Mouse (Mus musculus): ENCODE results near the gene Slc25a10. TPM values are rescaled to one million over a fixed set of nuclear protein-coding genes. Genes with fewer than 3 reads are reported as not detected.
A peak's percentile ranks its signal among the peaks of the same experiment; 100 is the strongest.

The Slc25a10 gene
- polyA plus RNA-seq, 1 experiment, result 22.4 TPM

DNA sequence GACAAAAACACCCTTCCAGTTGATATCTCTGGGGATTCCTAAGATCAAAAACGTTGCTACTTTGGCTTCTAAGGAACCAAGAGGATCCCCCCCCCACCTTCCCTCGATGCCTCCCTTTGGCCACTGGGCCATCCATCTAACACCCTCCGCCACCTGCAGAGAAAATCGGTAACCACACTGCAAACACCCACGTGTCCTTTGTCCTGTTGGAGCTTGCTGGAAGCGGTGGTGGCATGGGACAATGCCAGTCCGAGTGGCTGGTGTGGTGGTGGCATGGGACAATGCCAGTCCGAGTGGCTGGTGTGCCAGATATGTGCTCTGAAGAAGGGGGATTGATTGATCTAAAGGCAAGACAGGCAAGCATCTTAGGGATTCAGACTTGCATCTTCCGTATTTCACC lies 40.0 kb downstream of the Slc25a10 start:
- Histone ChIP-seq H3K27ac (ENCODE audit: insufficient read depth, low read length) (no peak overlapping the region), H3K4me3 (ENCODE audit: insufficient read depth, low read length) (no peak overlapping the region), H3K4me1 (ENCODE audit: control insufficient read depth, insufficient read depth, low read length) (no peaks in the 10 kb centered on the region)
- TF ChIP-seq CTCF (IDR thresholded peaks at IDR 0.05; ENCODE audit: borderline replicate concordance, insufficient read depth, low read length) (no peak), POLR2A (IDR thresholded peaks at IDR 0.05; ENCODE audit: low read depth, low read length) (no peak)

DNA sequence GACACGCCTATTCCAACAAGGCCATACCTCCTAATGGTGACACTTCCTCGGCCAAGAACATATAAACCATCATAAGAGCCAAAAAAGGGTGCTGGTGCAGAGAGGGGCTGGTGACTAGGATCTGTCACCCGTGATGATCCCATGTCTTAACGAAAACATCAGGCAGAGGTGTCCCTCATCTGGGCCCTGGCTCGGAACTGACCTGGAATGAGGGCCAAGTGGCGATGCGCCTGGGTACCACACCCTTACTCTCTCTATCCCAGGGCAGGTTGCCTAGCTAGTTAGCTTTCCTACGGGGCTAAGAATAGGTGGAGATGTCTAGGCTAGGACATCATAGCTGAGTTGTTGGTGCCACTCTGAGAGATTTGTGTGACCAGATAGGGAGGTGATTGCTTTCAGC lies 42.5 kb downstream of the Slc25a10 start:
- TF ChIP-seq POLR2A (IDR thresholded peaks at IDR 0.05; ENCODE audit: low read depth, low read length) (no peak), CTCF (IDR thresholded peaks at IDR 0.05; ENCODE audit: borderline replicate concordance, insufficient read depth, low read length) (no peak)
- H3K27ac ChIP-seq (ENCODE audit: insufficient read depth, low read length), result no peak overlapping the region
- H3K4me1 ChIP-seq (ENCODE audit: control insufficient read depth, insufficient read depth, low read length), result no peaks in the 10 kb centered on the region
- H3K4me3 ChIP-seq (ENCODE audit: insufficient read depth, low read length), result no peak overlapping the region

DNA sequence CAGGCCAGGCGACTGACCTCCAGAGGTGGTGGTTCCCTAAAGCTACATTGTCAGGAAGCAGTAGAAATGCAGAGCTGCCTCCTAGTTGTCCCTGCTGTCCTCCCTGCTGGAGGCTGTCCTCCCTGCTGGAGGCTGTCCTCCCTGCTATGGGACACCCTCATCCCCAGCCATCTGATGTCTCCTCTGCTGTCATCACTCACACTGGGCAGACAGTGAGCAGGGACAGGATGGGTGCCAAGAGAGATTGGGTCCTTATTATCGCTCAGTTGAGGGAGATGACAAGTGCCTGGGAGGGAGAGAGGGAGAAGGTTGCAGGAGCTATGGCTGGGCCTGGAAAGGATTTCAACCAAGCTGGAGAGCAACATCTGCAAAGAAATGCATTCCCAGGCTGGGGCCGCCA lies 43.5 kb downstream of the Slc25a10 start:
- TF ChIP-seq POLR2A (IDR thresholded peaks at IDR 0.05; ENCODE audit: low read depth, low read length) (no peak), CTCF (IDR thresholded peaks at IDR 0.05; ENCODE audit: borderline replicate concordance, insufficient read depth, low read length) (no peak)
- Histone ChIP-seq H3K4me1 (ENCODE audit: control insufficient read depth, insufficient read depth, low read length) (no peaks in the 10 kb centered on the region), H3K27ac (ENCODE audit: insufficient read depth, low read length) (no peak overlapping the region), H3K4me3 (ENCODE audit: insufficient read depth, low read length) (no peak overlapping the region)

DNA sequence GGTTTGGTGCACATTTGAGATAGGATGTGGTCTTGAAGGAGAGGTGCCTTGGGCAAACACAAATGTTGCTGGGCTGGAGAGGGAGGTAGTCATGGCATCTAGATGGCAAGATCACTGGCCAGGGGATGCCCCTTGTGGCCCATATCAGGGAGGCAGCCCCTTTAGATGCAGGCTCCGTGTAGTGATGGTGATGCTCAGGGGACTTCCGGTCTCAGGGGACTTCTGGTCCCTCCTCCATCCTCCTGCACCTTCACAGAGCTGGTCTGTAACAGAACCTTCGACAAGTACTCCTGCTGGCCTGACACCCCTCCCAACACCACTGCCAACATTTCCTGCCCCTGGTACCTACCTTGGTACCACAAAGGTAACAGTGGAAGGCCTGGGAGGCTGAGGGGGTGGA lies 44.2 kb downstream of the Slc25a10 start:
- Histone ChIP-seq H3K4me3 (ENCODE audit: insufficient read depth, low read length) (no peak overlapping the region), H3K4me1 (ENCODE audit: control insufficient read depth, insufficient read depth, low read length) (no peaks in the 10 kb centered on the region), H3K27ac (ENCODE audit: insufficient read depth, low read length) (no peak overlapping the region)
- TF ChIP-seq POLR2A (IDR thresholded peaks at IDR 0.05; ENCODE audit: low read depth, low read length), result no peak
- no peak for TF ChIP-seq CTCF (IDR thresholded peaks at IDR 0.05; ENCODE audit: borderline replicate concordance, insufficient read depth, low read length)

DNA sequence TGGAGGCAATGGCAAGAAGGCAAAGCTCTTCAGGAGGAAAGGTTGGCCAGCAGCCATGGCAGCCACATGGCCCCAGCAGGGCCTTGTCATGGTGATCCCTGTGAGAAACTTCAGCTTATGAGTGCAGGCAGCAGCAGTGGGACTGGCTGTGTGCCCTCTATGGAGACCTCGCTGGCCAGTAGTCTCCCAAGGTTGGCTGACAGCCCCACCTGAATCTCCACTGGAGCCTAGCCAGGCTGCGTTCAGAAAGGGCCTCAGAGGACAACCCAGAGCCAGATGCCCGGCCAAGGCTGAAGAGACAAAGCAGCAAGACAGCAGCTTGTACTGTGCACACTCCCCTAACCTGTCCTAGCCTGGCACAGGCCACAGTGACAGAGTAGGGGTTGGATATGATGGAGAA lies 46.8 kb downstream of the Slc25a10 start:
- Histone ChIP-seq H3K4me1 (ENCODE audit: control insufficient read depth, insufficient read depth, low read length) (no peaks in the 10 kb centered on the region), H3K27ac (ENCODE audit: insufficient read depth, low read length) (no peak overlapping the region), H3K4me3 (ENCODE audit: insufficient read depth, low read length) (no peak overlapping the region)
- TF ChIP-seq POLR2A (IDR thresholded peaks at IDR 0.05; ENCODE audit: low read depth, low read length), result no peak
- no peak for TF ChIP-seq CTCF (IDR thresholded peaks at IDR 0.05; ENCODE audit: borderline replicate concordance, insufficient read depth, low read length)

DNA sequence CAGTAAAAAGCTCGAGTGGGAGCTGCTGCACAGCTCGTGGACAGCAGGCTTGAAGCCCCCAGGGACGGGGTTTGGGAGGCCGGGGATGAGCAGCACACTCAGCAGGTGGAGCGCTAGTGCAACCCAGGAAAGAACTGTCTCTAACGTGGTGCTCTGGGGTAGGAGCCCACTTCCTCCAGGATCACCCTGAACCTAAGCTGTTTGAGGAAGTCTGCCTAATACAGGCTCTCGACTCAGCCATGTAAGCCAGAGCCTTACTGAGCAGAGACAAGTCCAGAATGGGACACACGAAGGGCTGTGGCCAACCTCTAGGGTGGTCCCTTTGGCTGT lies 47.3 kb downstream of the Slc25a10 start:
- no peaks in the 10 kb centered on the region for H3K4me1 ChIP-seq (ENCODE audit: control insufficient read depth, insufficient read depth, low read length)
- no peak overlapping the region for H3K27ac ChIP-seq (ENCODE audit: insufficient read depth, low read length)
- H3K4me3 ChIP-seq (ENCODE audit: insufficient read depth, low read length), result no peak overlapping the region
- TF ChIP-seq CTCF (IDR thresholded peaks at IDR 0.05; ENCODE audit: borderline replicate concordance, insufficient read depth, low read length), result no peak
- no peak for TF ChIP-seq POLR2A (IDR thresholded peaks at IDR 0.05; ENCODE audit: low read depth, low read length)

DNA sequence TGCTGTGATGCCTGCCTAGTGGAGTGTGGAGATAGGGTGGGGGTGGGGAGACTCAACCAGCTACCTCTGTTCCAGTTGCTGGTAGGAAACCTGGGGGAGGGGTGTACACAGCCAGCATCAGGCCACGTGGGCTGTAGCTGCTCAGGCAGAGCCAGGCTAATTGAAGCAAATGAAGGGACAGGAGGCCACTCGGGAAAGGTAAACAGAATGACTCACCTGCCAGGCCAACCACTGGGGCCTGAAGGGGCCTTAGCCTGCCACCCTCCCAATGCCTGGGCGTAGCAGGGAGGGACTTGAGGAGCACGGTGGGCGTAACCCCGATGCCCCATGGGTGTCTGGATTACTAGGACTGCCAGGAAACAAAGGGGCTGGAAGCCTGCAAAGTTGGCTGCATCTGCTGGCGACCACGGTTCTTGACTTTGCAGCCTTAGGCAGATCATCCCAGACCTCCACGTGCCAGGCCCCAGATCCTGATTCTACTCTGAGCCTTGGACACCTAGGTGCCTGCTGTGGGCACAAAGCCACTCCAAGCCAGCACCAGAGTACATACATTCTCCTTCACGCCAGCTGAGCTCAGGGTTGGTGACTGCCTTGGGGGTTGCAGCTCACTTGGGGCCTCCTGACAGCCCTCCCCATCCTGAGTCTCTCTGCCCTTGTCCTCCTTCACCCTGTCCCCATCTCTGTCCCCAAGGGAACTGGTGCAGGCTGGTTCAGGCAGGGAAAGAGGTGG lies 47.8 kb downstream of the Slc25a10 start:
- no peaks in the 10 kb centered on the region for H3K4me1 ChIP-seq (ENCODE audit: control insufficient read depth, insufficient read depth, low read length)
- no peak overlapping the region for H3K27ac ChIP-seq (ENCODE audit: insufficient read depth, low read length)
- H3K4me3 ChIP-seq (ENCODE audit: insufficient read depth, low read length), result no peak overlapping the region
- no peak for TF ChIP-seq POLR2A (IDR thresholded peaks at IDR 0.05; ENCODE audit: low read depth, low read length)
- TF ChIP-seq CTCF (IDR thresholded peaks at IDR 0.05; ENCODE audit: borderline replicate concordance, insufficient read depth, low read length), result no peak

DNA sequence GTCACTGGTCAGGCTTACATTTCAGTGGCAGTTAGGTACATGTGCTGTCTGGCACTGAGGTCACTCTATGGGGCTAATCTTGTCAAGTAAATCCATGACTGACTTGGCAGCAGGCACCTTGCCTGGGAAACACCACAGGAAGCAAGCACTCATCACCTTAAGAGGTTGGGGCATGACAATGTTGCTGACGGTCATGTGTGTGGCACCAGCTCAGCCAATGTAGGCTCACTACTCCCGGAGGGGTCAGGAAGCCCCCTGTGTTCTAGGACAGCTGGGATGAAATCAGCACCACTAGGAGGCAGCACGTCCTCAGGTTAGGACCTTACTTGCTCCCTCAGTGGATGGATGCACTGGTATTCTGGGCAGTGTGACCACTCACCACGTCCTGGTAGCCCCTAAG lies 50.3 kb downstream of the Slc25a10 start:
- TF ChIP-seq CTCF (IDR thresholded peaks at IDR 0.05; ENCODE audit: borderline replicate concordance, insufficient read depth, low read length) (peak; percentile 62; the same call in 1 of the 2 replicates), POLR2A (IDR thresholded peaks at IDR 0.05; ENCODE audit: low read depth, low read length) (no peak)
- H3K27ac ChIP-seq (ENCODE audit: insufficient read depth, low read length), result no peak overlapping the region

DNA sequence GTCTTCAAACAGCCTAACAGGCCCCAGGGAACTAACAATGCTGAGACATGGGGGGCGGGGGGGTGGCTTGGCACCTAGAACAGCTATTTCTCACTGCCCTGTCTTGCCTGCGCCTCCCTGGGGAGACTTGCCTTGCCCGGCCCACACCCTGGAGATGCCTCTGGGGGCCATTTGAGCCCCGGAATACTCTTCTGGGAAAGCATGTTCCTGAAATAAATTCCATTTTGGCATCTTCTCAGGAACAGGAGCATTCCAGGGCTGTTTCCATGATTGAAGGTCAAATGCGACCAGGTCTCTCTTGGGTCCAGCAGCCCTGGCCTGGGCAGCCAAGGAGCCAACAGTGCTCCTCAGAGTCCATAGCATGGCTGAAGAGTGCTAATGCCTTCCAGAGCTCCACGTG lies 50.7 kb downstream of the Slc25a10 start:
- H3K27ac ChIP-seq (ENCODE audit: insufficient read depth, low read length), result no peak overlapping the region
- TF ChIP-seq CTCF (IDR thresholded peaks at IDR 0.05; ENCODE audit: borderline replicate concordance, insufficient read depth, low read length) (no peak), POLR2A (IDR thresholded peaks at IDR 0.05; ENCODE audit: low read depth, low read length) (no peak)
- no peaks in the 10 kb centered on the region for H3K4me1 ChIP-seq (ENCODE audit: control insufficient read depth, insufficient read depth, low read length)

More for the DNA sequence above, 50.3 kb downstream of the Slc25a10 start:
- no peaks in the 10 kb centered on the region for H3K4me1 ChIP-seq (ENCODE audit: control insufficient read depth, insufficient read depth, low read length)
- H3K4me3 ChIP-seq (ENCODE audit: insufficient read depth, low read length), result no peak overlapping the region

DNA sequence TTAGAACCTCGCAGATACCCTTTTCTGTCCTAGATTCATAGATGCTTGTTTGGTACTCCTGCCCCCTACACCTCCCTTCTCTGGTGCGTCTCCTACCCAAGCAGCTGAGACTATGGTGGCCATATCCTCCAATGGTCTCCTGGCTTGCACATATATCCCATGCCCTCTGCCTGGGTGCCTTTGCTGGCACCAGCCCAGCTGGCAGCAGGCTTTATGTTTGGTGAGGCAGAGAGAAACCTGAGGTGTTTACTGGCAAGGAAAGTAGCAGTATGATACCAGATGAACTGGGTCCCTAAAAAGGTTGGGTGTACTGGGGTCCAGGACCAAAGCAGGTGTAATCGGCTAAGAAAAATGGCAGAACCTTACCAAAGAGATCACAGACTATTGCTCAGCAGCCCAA lies 54.3 kb downstream of the Slc25a10 start:
- Histone ChIP-seq H3K27ac (ENCODE audit: insufficient read depth, low read length) (no peak overlapping the region), H3K4me3 (ENCODE audit: insufficient read depth, low read length) (no peak overlapping the region), H3K4me1 (ENCODE audit: control insufficient read depth, insufficient read depth, low read length) (peaks cover 3% of the 10 kb centered on the region; the same call in 1 of the 2 replicates)
- TF ChIP-seq POLR2A (IDR thresholded peaks at IDR 0.05; ENCODE audit: low read depth, low read length), result no peak
- no peak for TF ChIP-seq CTCF (IDR thresholded peaks at IDR 0.05; ENCODE audit: borderline replicate concordance, insufficient read depth, low read length)

More for the DNA sequence above, 50.7 kb downstream of the Slc25a10 start:
- no peak overlapping the region for H3K4me3 ChIP-seq (ENCODE audit: insufficient read depth, low read length)
